Mouse (Mus musculus) olfactory bulb, adult 2 months (tissue): ENCODE data around the gene Mfsd4a.

Experiments
- CTCF ChIP-seq: fragments of 200-500 bp; IDR thresholded peaks from 2 replicates; pipeline ENCODE4 v1.5.1; 2012; ENCODE audit warnings: low read depth, mild to moderate bottlenecking, low read length, moderate library complexity; ENCODE audit not compliant: insufficient read depth
- POLR2A ChIP-seq: fragments of 200-500 bp; IDR thresholded peaks from 2 replicates; pipeline ENCODE4 v1.6.1; 2012; ENCODE audit warnings: mild to moderate bottlenecking, low read depth, low read length, moderate library complexity; ENCODE audit not compliant: insufficient read depth

- TF ChIP-seq CTCF (no peak), POLR2A (no peak)
Measured at GRCm38 (mm10) chr1:132011785-132012184, 56.1 kb downstream of the Mfsd4a start.
